Mouse (Mus musculus): ENCODE measurements around the gene Plekho2. TPM values are rescaled to one million over a fixed set of nuclear protein-coding genes. Genes with fewer than 3 reads are reported as not detected.

The Plekho2 gene
- total and polyA plus RNA-seq, 2 experiments from 2014 or later: 8.3 to 21.0 TPM

DNA sequence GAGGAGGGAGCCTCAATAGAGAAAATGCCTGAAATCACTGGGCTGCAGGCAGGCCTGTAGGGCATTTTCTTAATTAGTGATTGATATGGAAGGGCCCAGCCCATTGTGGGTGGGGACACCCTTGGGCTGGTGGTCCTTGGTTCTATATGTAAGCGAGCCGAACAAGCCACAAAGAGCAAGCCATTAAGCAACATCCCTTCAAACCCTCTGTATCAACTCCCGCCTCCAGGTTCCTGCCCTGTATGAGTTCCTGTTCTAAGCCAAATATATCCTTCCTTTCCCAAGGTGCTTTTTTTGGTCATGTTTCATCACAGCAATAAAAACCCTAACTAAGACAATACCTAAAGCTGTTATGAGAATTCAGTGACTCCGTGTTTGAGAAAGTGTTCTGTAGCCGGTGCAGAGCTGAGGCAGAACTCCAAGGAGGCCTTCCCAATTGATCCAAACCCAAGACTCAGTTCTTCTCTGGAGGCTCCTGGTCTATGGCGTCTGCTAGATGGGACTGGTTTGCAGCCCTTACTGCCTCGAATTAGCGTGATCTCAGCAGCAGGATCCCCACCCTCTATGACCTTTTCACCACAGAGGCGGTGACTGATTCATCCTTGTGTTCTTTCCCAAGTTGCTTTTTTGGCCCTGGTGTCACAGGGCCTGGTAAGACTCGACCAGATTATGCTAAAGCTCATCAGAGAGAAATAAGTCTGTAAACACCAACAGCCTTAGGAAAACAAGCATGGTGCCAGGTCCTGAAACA is 54.2 kb downstream of the Plekho2 start:
- Histone ChIP-seq H3K4me1 (ENCODE audit: control insufficient read depth, insufficient read depth) (peaks cover 6% of the 10 kb centered on the region; the same call in 1 of the 2 replicates), H3K9me3 (replicated peaks; ENCODE audit: control insufficient read depth, low read length) (no peaks in the 10 kb centered on the region), H3K27ac (ENCODE audit: low read depth) (no peak overlapping the region), H3K4me3 (ENCODE audit: low read depth, low read length) (no peak overlapping the region), H3K4me2 (ENCODE audit: low read depth, low read length) (no peak overlapping the region), H3K36me3 (replicated peaks; ENCODE audit: control insufficient read depth, insufficient read depth, low read length) (no peaks in the 10 kb centered on the region), H3K27me3 (ENCODE audit: control insufficient read depth, insufficient read depth, low read length) (0 out of 2 replicates have a peak, but pooled peaks cover 4% of the 10 kb centered on the region), H3K9ac (replicated peaks; ENCODE audit: low read depth, low read length) (no peak overlapping the region)
- TF ChIP-seq CTCF (IDR thresholded peaks at IDR 0.05; ENCODE audit: low read depth) (no peak), EP300 (IDR thresholded peaks at IDR 0.05; ENCODE audit: low read depth) (no peak)
- ATAC-seq (ENCODE audit: insufficient read depth, low read depth) (no peak), DNase-seq (ENCODE audit: low spot score) (no peak)
- WGBS: 77% methylated on average over 10 of the region's 10 CpGs

DNA sequence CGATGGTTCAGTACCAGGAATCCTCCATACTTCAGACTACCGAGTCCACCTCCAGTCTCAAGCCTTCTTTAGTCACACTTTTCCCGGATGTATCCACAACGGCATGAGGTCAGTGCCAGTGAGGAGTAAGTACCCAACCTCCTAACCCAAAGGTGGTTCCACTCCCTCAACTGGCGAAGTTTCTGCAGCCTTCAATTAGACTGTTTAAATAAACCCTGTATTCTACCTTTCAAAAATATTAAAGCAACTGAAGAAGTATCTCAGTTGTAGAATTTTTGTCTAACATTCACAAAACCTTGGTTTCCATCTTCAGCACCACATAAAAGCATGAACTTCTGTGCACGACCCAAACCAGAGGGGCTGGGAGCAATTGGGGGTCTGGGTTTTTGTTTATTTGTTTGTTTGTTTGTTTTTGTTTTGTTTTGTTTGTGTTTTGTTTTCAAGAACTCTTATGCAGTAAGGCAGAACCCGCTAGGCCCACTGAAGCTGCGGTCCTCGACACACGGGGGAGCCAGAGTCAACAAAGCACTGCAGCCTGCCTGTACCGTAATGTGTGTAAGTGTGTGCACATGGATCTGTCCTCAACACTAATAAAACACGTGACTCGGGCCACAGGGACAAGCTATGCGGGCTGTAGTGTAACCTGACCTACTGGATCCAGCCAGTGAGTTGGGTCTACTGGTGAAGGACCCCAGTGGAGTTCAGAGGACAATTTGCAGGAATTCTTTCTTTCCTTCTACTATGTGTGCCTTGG is 56.1 kb downstream of the Plekho2 start:
- H3K27me3 ChIP-seq (ENCODE audit: control insufficient read depth, insufficient read depth, low read length): 0 out of 2 replicates have a peak, but pooled peaks cover 4% of the 10 kb centered on the region
- H3K4me1 ChIP-seq (ENCODE audit: control insufficient read depth, insufficient read depth): peaks cover 13% of the 10 kb centered on the region; the same call in 1 of the 2 replicates
- H3K4me2 ChIP-seq (ENCODE audit: low read depth, low read length): no peak overlapping the region
- ATAC-seq (ENCODE audit: insufficient read depth, low read depth) (peak; percentile 92), DNase-seq (ENCODE audit: low spot score) (peak; percentile 84)
- no peak overlapping the region for H3K4me3 ChIP-seq (ENCODE audit: low read depth, low read length)
- 16% methylated on average over 14 of the region's 14 CpGs for WGBS
- H3K36me3 ChIP-seq (replicated peaks; ENCODE audit: control insufficient read depth, insufficient read depth, low read length): no peaks in the 10 kb centered on the region
- H3K9ac ChIP-seq (replicated peaks; ENCODE audit: low read depth, low read length): no peak overlapping the region
- no peaks in the 10 kb centered on the region for H3K9me3 ChIP-seq (replicated peaks; ENCODE audit: control insufficient read depth, low read length)
- no peak for TF ChIP-seq EP300 (IDR thresholded peaks at IDR 0.05; ENCODE audit: low read depth)
- peak; percentile 97 for TF ChIP-seq CTCF (IDR thresholded peaks at IDR 0.05; ENCODE audit: low read depth)
- H3K27ac ChIP-seq (ENCODE audit: low read depth): no peak overlapping the region

DNA sequence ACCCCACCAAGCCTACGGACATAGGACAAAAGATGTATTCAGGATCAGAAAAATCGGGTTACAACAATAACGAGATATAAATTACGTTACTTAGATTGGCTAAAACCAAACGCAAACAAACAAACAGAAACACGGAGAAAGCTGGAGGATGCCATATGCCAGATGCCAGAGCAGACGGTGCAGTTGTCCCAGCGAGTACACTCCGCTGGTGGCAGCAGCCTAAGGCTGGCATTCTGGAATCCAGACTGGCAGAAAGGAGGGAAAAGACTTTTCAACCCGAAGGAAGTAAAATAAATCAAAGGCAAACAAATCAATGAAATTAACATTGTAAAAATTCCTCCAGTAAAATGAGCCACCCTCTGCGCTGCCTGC is 59.3 kb downstream of the Plekho2 start:
- Histone ChIP-seq H3K27ac (ENCODE audit: low read depth) (no peak overlapping the region), H3K4me3 (ENCODE audit: low read depth, low read length) (peak overlapping the region; percentile 19), H3K27me3 (ENCODE audit: control insufficient read depth, insufficient read depth, low read length) (0 out of 2 replicates have a peak, but pooled peaks cover 4% of the 10 kb centered on the region), H3K9me3 (replicated peaks; ENCODE audit: control insufficient read depth, low read length) (no peaks in the 10 kb centered on the region), H3K4me1 (ENCODE audit: control insufficient read depth, insufficient read depth) (peaks cover 8% of the 10 kb centered on the region; the same call in 1 of the 2 replicates), H3K9ac (replicated peaks; ENCODE audit: low read depth, low read length) (no peak overlapping the region), H3K36me3 (replicated peaks; ENCODE audit: control insufficient read depth, insufficient read depth, low read length) (no peaks in the 10 kb centered on the region), H3K4me2 (ENCODE audit: low read depth, low read length) (peak overlapping the region; percentile 52)
- DNase-seq (ENCODE audit: low spot score): no peak
- 26% methylated on average over 11 of the region's 11 CpGs for WGBS
- no peak for TF ChIP-seq CTCF (IDR thresholded peaks at IDR 0.05; ENCODE audit: low read depth)
- no peak for TF ChIP-seq EP300 (IDR thresholded peaks at IDR 0.05; ENCODE audit: low read depth)
- no peak for ATAC-seq (ENCODE audit: insufficient read depth, low read depth)

DNA sequence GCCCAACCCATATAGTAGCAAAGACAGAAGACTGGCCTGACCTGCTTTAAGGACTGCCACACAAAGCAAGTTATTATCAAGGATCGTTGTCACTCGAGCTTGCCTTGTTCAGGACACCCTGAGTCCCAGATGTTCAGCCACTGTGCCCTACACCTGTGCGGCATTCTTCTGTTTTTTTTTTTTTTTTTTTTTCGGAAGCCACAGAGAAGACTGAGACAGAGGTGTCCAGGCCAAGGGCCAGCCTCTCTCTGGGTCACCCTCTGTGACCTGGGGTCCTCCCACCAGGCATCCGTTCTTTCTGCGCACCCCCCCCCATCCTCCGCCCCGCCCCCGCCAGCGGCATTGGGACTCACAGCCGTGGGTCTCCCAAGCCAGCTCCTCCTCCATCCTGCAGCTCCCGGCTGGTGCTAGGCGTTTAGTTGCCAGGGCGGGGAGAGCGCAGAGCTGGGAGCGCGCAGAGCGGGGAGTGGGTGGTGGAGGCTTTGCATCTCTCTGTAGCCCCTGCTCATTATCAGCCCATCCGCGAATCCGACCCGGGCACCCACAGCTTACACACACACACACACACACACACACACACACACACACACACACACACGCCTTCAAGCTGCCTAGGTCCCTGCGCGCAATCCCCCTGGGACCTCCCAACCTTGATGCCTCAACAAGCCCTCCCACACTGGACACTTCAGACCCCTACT is 59.9 kb downstream of the Plekho2 start, which contains the start of gene Ankdd1a:
Gene Ankdd1a (minus strand): TSS at position 387 of the 698 bp plus-strand sequence.
- 22% methylated on average over 18 of the region's 25 CpGs for WGBS
- Histone ChIP-seq H3K36me3 (replicated peaks; ENCODE audit: control insufficient read depth, insufficient read depth, low read length) (no peaks in the 10 kb centered on the region), H3K9me3 (replicated peaks; ENCODE audit: control insufficient read depth, low read length) (no peaks in the 10 kb centered on the region), H3K27ac (ENCODE audit: low read depth) (no peak within 1 kb of the TSS), H3K4me3 (ENCODE audit: low read depth, low read length) (peak within 1 kb of the TSS; percentile 19), H3K27me3 (ENCODE audit: control insufficient read depth, insufficient read depth, low read length) (0 out of 2 replicates have a peak, but pooled peaks cover 4% of the 10 kb centered on the region), H3K9ac (replicated peaks; ENCODE audit: low read depth, low read length) (peak within 1 kb of the TSS; percentile 45; the same call in 1 of the 2 replicates), H3K4me2 (ENCODE audit: low read depth, low read length) (peak within 1 kb of the TSS; percentile 52), H3K4me1 (ENCODE audit: control insufficient read depth, insufficient read depth) (peaks cover 8% of the 10 kb centered on the region; the same call in 1 of the 2 replicates)
- TF ChIP-seq CTCF (IDR thresholded peaks at IDR 0.05; ENCODE audit: low read depth) (no peak), EP300 (IDR thresholded peaks at IDR 0.05; ENCODE audit: low read depth) (no peak)
- DNase-seq (ENCODE audit: low spot score) (no peak), ATAC-seq (ENCODE audit: insufficient read depth, low read depth) (no peak)

DNA sequence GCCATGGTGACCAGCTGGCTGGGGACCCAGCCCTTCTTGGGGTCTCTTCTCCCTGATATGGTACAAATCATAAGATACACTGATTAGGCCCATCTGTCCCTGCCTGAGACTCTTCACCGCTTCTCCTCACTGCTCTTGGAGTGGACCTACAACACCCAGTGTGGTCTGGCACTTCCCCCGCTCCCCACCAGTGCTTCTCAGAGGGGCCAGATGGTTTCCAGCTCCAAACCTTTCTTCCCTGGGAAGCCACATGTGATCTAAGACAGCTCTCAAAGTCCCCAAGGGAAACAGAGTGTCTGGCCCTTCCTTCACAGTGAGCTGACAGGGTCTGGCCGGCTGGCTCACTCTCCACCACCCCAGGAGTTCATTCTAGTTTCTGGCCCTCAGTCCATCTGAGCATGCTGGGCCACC is 65.0 kb downstream of the Plekho2 start:
- H3K4me2 ChIP-seq (ENCODE audit: low read depth, low read length): no peak overlapping the region
- no peaks in the 10 kb centered on the region for H3K4me1 ChIP-seq (ENCODE audit: control insufficient read depth, insufficient read depth)
- H3K27me3 ChIP-seq (ENCODE audit: control insufficient read depth, insufficient read depth, low read length): no peaks in the 10 kb centered on the region
- no peak for DNase-seq (ENCODE audit: low spot score)
- WGBS: 62% methylated on average over 3 of the region's 3 CpGs
- no peaks in the 10 kb centered on the region for H3K9me3 ChIP-seq (replicated peaks; ENCODE audit: control insufficient read depth, low read length)
- no peak overlapping the region for H3K9ac ChIP-seq (replicated peaks; ENCODE audit: low read depth, low read length)
- no peak overlapping the region for H3K27ac ChIP-seq (ENCODE audit: low read depth)
- H3K36me3 ChIP-seq (replicated peaks; ENCODE audit: control insufficient read depth, insufficient read depth, low read length): no peaks in the 10 kb centered on the region
- TF ChIP-seq EP300 (IDR thresholded peaks at IDR 0.05; ENCODE audit: low read depth) (no peak), CTCF (IDR thresholded peaks at IDR 0.05; ENCODE audit: low read depth) (no peak)
- ATAC-seq (ENCODE audit: insufficient read depth, low read depth): no peak
- no peak overlapping the region for H3K4me3 ChIP-seq (ENCODE audit: low read depth, low read length)

Measured in heart, postnatal 0 days (tissue).